Mouse (Mus musculus) midbrain, postnatal 0 days (tissue): ENCODE results near the gene Arid1b. TPM values are rescaled to one million over a fixed set of nuclear protein-coding genes. Genes with fewer than 3 reads are reported as not detected.
A peak's percentile ranks its signal among the peaks of the same experiment; 100 is the strongest.

Source experiments
- ATAC-seq: fragments of 200-750 bp; cut with Nextera tagmentation; 2 replicates; pipeline ENCODE4 v1.8.0; 2017; ENCODE audit warnings: moderate number of reproducible peaks, mild to moderate bottlenecking, moderate TSS enrichment, moderate library complexity; ENCODE audit not compliant: low FRiP score
- DNase-seq: peaks from one replicate; pipeline ENCODE4 v3.0.0-alpha.2; 2015; ENCODE audit warnings: low spot score
- H3K27ac ChIP-seq: fragments of 300-500 bp; sonication (generic); 2 replicates; pipeline ENCODE4 v1.5.1; 2014; ENCODE audit warnings: low read depth, mild to moderate bottlenecking, low read length, mixed read lengths
- H3K27me3 ChIP-seq: fragments of 300-500 bp; sonication (generic); 2 replicates; pipeline ENCODE4 v1.6.1; 2014; ENCODE audit warnings: low read length, control low read depth, mixed read lengths; ENCODE audit not compliant: insufficient read depth
- H3K36me3 ChIP-seq: fragments of 300-500 bp; sonication (generic); 2 replicates; pipeline ENCODE4 v1.6.1; 2014; ENCODE audit warnings: low read length, control low read depth, mixed read lengths; ENCODE audit not compliant: insufficient read depth
- H3K4me1 ChIP-seq: fragments of 300-500 bp; sonication (generic); 2 replicates; pipeline ENCODE4 v1.6.1; 2014; ENCODE audit warnings: mild to moderate bottlenecking, control low read depth, antibody characterized with exemption, low read length, mixed read lengths; ENCODE audit not compliant: insufficient read depth
- H3K4me2 ChIP-seq: fragments of 300-500 bp; sonication (generic); 2 replicates; pipeline ENCODE4 v1.6.1; 2014; ENCODE audit warnings: low read depth, mild to moderate bottlenecking, low read length, mixed read lengths; ENCODE audit not compliant: poor library complexity, severe bottlenecking
- H3K4me3 ChIP-seq: fragments of 300-500 bp; sonication (generic); 2 replicates; pipeline ENCODE4 v1.5.1; 2014; ENCODE audit warnings: low read depth, mild to moderate bottlenecking, low read length, moderate library complexity
- H3K9ac ChIP-seq: fragments of 300-500 bp; sonication (generic); replicated peaks from 2 replicates; pipeline ENCODE4 v1.6.1; 2014; ENCODE audit warnings: mild to moderate bottlenecking, low read length, moderate library complexity, mixed read lengths; ENCODE audit not compliant: poor library complexity, severe bottlenecking
- H3K9me3 ChIP-seq: fragments of 300-500 bp; sonication (generic); 2 replicates; pipeline ENCODE4 v1.6.1; 2016; ENCODE audit warnings: low read length, control low read depth
- CTCF ChIP-seq: IDR thresholded peaks from 2 replicates; pipeline ENCODE4 v1.5.1; 2016; ENCODE audit warnings: antibody characterized with exemption, mild to moderate bottlenecking
- WGBS: fragments of 180-500 bp; shearing (Covaris S2); extraction: QIAGEN DNeasy Blood & Tissue Kit; methylation state at CpG from one replicate; pipeline ENCODE4 v1.1.7; 2014; 5-methylcytosine and 5-hydroxymethylcytosine counted together
- polyA plus RNA-seq: library from polyadenylated mRNA; unstranded; fragments of >200 nt; fragmentation: Nextera tagmentation; extraction: Ambion mirVana; gene quantifications from 2 replicates; pipeline ENCODE4 v1.2.1, GENCODE M21; 2015
- total RNA-seq: library from RNA; depleted of rRNA; stranded (reverse); fragments of >200 nt; gene quantifications from 2 replicates; pipeline ENCODE4 v1.2.3, GENCODE M21; 2014

Arid1b gene
- total and polyA plus RNA-seq, 2 experiments from 2014 or later = 11.9 to 73.3 TPM

DNA sequence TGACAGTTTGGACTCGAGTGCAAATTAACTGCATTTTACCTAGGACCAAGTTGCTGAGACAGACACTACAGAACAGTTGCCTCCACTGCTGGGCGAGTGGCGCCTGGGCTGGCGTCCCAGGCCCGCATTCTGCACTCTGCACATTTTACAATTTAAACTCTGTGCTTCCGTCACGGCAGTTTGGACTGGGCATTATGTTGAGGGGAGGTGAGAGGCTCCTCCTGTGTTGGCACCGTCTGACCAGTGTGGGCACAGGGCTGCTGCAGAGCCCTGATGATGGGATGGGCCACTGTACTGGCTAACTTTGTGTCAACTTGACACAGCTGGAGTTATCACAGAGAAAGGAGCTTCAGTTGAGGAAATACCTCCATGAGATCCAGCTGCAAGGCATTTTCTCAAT is 43.1 kb downstream of the Arid1b start:
- no peaks in the 10 kb centered on the region for H3K4me1 ChIP-seq
- H3K27ac ChIP-seq = no peak overlapping the region
- H3K4me2 ChIP-seq = no peak overlapping the region
- H3K4me3 ChIP-seq = no peak overlapping the region
- ATAC-seq (no peak), DNase-seq (peak; percentile 23)
- no peaks in the 10 kb centered on the region for H3K9me3 ChIP-seq
- WGBS = 69% methylated on average over 8 of the region's 8 CpGs
- H3K27me3 ChIP-seq = no peaks in the 10 kb centered on the region
- H3K36me3 ChIP-seq = no peaks in the 10 kb centered on the region
- H3K9ac ChIP-seq = 0 out of 2 replicates have a peak overlapping the region, but pooled peaks have one; percentile 29
- TF ChIP-seq CTCF = no peak

DNA sequence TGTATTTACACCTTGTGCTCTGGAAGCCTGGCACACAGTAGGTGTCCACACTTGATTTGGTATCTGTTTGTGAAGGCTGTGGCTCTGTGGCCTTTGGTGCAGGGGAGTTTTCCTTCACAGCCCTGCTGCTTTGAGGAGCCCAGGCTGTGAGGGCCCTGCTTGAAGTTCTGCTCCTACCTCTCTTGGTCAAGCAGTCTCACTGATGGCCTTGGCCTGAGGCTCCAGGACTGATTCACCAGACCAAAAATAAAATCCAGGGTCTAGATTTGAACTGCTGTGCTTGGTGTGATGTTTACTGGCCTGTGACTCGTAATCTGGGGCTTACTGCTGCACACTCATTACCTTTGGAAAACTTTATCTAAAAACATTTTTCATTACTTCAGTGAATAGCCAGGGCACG is 45.7 kb downstream of the Arid1b start:
- TF ChIP-seq CTCF = no peak
- Histone ChIP-seq H3K9ac (no peak overlapping the region), H3K4me2 (no peak overlapping the region), H3K4me1 (no peaks in the 10 kb centered on the region; the same call in 1 of the 2 replicates), H3K27ac (no peak overlapping the region), H3K4me3 (no peak overlapping the region), H3K27me3 (no peaks in the 10 kb centered on the region), H3K9me3 (no peaks in the 10 kb centered on the region), H3K36me3 (no peaks in the 10 kb centered on the region)
- WGBS = 78% methylated on average over 2 of the region's 2 CpGs
- ATAC-seq (no peak), DNase-seq (no peak)

DNA sequence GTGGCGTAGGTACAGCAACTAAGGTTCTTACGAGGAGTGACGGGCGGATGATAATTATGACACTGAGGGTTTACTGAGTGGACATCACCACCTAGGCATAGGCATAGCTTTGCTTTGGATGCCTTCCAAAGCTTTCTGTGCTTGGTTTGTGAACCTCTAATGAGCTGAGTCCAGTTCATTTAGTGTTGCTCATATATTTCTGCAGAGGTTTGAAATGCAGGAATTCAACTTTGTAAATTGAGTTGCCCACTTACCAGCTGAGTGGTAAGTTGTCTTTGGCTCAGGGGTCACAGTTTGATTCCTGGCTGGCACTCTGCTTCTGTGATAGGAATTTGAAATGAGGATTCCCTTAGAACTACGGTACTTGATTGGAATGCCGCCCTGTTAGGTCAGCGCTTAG is 49.7 kb downstream of the Arid1b start:
- Histone ChIP-seq H3K9me3 (no peaks in the 10 kb centered on the region), H3K4me3 (no peak overlapping the region), H3K4me1 (no peaks in the 10 kb centered on the region; the same call in 1 of the 2 replicates), H3K27me3 (no peaks in the 10 kb centered on the region), H3K36me3 (no peaks in the 10 kb centered on the region), H3K27ac (no peak overlapping the region), H3K9ac (no peak overlapping the region), H3K4me2 (no peak overlapping the region)
- no peak for TF ChIP-seq CTCF
- peak; percentile 40 for DNase-seq
- 47% methylated on average over 7 of the region's 7 CpGs for WGBS
- no peak for ATAC-seq

DNA sequence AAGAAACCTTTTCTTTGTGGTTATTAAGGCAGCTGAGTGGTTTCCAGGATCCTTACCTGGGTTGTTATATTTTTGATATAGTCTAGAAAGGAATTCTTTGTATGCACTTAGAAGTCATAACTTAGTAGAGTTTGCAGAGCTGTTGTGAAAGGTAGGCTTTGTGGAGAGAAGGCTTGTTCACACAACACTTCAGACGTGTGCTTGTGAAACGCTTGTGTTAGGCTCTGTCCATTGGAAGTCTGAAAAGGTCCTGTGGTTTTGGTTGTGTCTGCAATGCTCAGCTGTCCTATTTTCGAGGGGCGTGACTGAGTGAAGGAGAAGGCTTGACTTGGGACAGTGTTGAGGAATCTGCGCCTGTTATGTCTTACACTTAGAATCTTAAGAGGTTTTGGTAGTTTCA is 51.5 kb downstream of the Arid1b start:
- Histone ChIP-seq H3K4me2 (no peak overlapping the region), H3K27me3 (no peaks in the 10 kb centered on the region), H3K4me3 (no peak overlapping the region), H3K9ac (no peak overlapping the region), H3K4me1 (no peaks in the 10 kb centered on the region; the same call in 1 of the 2 replicates), H3K36me3 (no peaks in the 10 kb centered on the region), H3K27ac (no peak overlapping the region), H3K9me3 (no peaks in the 10 kb centered on the region)
- WGBS = 83% methylated on average over 5 of the region's 5 CpGs
- ATAC-seq (no peak), DNase-seq (no peak)
- no peak for TF ChIP-seq CTCF

DNA sequence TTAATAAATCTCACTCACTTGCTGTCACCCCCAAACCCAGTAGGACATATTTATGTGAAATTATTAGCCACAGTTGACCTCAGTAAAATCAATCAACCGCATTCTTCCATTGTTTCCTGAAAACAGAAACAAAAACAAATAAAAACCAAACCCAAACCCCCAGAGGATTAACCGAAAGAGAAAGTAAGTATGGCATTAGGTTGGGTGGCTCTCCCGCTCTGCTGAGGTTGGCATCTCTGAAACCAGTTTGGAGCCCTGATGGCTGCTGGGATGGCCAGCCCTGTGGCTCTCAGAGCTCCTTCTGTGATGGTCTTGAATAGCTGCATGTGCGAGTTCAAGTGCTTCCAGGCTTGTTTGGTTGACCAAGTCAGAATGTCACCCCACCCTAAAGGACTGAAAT is 53.2 kb downstream of the Arid1b start:
- no peaks in the 10 kb centered on the region for H3K36me3 ChIP-seq
- ATAC-seq = no peak
- no peak overlapping the region for H3K27ac ChIP-seq
- no peaks in the 10 kb centered on the region for H3K9me3 ChIP-seq
- H3K9ac ChIP-seq = no peak overlapping the region
- 94% methylated on average over 4 of the region's 4 CpGs for WGBS
- no peak overlapping the region for H3K4me2 ChIP-seq
- TF ChIP-seq CTCF = no peak
- H3K4me3 ChIP-seq = no peak overlapping the region
- no peaks in the 10 kb centered on the region for H3K27me3 ChIP-seq
- H3K4me1 ChIP-seq = no peaks in the 10 kb centered on the region; the same call in 1 of the 2 replicates
- no peak for DNase-seq

DNA sequence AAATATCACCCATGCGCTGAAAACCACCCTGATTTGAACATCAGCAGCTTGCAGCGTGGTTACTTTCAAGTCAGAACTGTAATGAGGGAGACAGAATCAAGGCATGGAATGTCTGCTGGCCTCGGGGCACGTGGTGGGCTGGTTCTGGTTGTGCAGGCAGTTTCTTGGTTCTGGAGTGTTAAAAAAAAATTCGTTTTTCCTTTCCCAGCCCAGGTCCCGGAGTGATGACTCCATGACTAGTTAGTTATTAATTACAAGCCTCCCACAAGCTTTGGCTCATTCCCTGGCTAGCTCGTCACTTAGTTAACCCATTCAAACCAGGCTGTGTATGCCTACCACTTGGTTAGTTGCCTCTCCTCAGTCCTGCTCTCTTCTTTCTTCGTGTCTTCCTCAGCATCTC is 56.1 kb downstream of the Arid1b start:
- no peak for DNase-seq
- 86% methylated on average over 8 of the region's 8 CpGs for WGBS
- H3K9me3 ChIP-seq = no peaks in the 10 kb centered on the region
- H3K36me3 ChIP-seq = no peaks in the 10 kb centered on the region
- no peak for ATAC-seq
- no peak for TF ChIP-seq CTCF
- H3K4me3 ChIP-seq = no peak overlapping the region
- H3K9ac ChIP-seq = no peak overlapping the region
- no peak overlapping the region for H3K4me2 ChIP-seq
- no peaks in the 10 kb centered on the region for H3K27me3 ChIP-seq
- H3K4me1 ChIP-seq = no peaks in the 10 kb centered on the region
- no peak overlapping the region for H3K27ac ChIP-seq
